Mouse (Mus musculus): ENCODE data around the gene Slc2a9.
"Not testable (repeated sequence)": the region's sequence is repeated elsewhere in the genome, so short reads cannot be mapped to it uniquely, and the experiment has no call there.

Slc2a9 gene

GRCm38 (mm10) chr5:38500043-38500442 lies 2.9 kb downstream of the Slc2a9 start:
- no peak for DNase-seq (ENCODE audit: low spot score in 2 of 2)

- no peak for DNase-seq (ENCODE audit: low spot score in 2 of 2)
Measured at GRCm38 (mm10) chr5:38499316-38499811, 3.6 kb downstream of the Slc2a9 start.

GRCm38 (mm10) chr5:38498479-38498878 lies 4.5 kb downstream of the Slc2a9 start:
- no peak for DNase-seq (ENCODE audit: low spot score in 2 of 2)

DNA sequence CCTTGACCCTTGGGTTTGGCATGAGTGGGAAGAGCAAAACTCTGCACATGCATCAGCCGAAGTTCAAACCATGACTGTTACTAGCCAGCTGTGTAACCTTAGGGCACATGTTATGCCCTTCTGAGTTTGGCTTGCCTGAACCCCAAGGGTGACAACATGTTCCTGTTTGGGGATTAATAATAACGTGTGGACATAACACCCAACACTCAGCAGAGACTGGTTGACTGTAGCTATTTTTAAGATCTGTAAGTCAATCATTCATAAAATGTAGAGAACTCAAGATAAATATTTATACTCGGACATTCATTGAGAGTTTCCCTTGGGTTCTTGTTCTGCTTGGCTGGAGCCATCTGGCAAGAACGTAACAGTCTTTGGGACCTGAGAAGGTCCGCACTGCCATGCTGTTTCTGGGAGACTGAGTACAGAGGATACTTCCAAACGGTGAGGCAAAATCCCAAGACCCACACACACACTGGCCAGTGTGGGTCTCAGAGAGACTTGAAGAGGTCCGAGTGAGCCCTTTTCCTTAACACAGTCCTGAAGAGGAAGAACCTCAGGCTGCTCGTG lies 6.4 kb downstream of the Slc2a9 start:
- no peak for DNase-seq (ENCODE audit: low spot score in 2 of 2)

GRCm38 (mm10) chr5:38493890-38494289 lies 9.1 kb downstream of the Slc2a9 start:
- no peak for DNase-seq (ENCODE audit: low spot score in 2 of 2)

DNA sequence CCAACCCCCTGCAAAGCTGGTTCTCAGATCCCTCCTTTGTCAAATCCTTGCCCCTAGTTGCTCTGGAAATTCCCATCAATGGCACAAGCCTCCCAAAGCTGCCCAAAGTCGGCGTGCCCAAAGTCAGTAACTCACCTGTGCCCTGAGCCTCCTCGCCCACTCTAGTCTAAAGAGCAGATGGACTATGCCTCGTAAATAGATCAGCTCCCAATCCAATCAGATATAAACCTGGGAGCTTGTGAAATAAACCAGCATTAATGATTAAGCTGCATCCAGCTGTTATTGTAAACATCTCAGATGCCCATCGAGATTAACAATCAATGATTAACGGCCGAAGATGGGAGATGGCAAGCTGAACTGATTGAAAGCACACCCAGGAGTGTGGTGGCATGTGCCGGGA lies 11.2 kb downstream of the Slc2a9 start:
- DNase-seq (ENCODE audit: low spot score in 2 of 2): no peak

GRCm38 (mm10) chr5:38489739-38490138 lies 13.2 kb downstream of the Slc2a9 start:
- no peak for DNase-seq (ENCODE audit: low spot score in 2 of 2)

GRCm38 (mm10) chr5:38488673-38489615 lies 14.0 kb downstream of the Slc2a9 start:
- no peak for DNase-seq (ENCODE audit: low spot score in 2 of 2)

- DNase-seq (ENCODE audit: low spot score in 2 of 2): no peak
Measured at GRCm38 (mm10) chr5:38488026-38488425, 14.9 kb downstream of the Slc2a9 start.

GRCm38 (mm10) chr5:38487247-38487646 lies 15.7 kb downstream of the Slc2a9 start:
- DNase-seq (ENCODE audit: low spot score in 2 of 2): no peak

DNA sequence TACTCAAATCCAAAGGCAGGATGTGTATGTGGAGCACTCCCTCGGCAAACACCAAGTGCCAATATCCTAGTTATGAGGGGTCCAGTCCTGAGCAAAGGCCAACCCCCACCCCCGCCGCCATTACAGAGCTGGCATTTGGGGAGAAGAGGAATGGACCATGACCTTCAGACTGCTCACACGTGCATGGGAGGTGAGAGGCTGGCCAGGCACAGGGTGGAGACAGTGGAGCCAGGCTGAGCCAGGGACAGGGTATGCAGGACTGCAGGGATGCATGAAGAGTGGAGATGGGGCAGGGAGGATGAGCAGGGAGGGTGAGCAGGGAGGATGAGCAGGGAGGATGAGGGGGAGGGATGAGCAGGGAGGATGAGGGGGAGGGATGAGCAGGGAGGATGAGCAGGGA lies 17.0 kb downstream of the Slc2a9 start:
- DNase-seq (ENCODE audit: low spot score in 2 of 2): no peak

- DNase-seq (ENCODE audit: low spot score in 2 of 2): no peak
Measured at GRCm38 (mm10) chr5:38483518-38484110, 19.3 kb downstream of the Slc2a9 start.

GRCm38 (mm10) chr5:38480822-38481707 lies 21.9 kb downstream of the Slc2a9 start:
- no peak for DNase-seq (ENCODE audit: low spot score in 2 of 2)

DNA sequence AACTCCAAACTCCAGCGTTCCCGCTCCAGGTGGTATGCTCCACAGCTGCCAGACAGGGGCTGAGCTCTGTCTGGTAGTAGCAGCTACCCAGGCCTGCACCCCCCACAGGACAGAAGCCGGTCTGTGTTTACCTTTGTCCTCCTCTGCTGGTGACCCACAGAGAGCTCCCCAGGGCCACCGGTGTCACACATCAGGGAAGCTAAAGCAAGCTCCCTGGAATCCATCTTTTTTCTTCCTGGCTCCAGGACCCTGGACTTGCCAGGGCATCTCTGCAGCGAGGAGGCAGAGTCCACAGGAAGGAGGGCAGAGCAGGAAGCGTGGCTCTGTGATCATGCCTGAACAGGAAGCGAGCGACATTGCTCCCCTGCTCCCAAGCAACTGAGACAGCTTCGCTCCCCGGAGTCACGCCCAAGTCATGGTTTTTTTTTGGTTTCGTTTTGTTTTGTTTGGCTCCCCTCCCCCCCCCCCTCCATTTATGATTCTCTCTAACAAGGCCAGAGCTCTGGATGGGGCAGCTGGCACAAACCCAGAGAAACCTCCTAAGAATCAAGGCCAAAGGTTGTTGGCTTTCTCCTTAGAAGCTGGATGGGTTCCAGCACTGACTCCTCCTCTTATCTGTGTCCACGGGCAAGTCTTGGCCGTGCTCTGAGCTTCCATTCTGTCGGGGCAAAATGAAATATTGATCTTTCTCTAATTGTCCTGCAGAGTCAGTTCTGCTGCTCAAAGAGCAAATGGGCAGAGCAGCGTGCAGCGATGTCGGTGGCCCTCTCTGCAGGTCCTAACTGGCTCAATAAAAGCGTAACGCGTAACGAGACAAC lies 22.8 kb downstream of the Slc2a9 start:
- DNase-seq (ENCODE audit: low spot score in 2 of 2): no peak

- not testable (repeated sequence) for DNase-seq (ENCODE audit: low spot score in 2 of 2)
Measured at GRCm38 (mm10) chr5:38479545-38479907, 23.4 kb downstream of the Slc2a9 start.

DNA sequence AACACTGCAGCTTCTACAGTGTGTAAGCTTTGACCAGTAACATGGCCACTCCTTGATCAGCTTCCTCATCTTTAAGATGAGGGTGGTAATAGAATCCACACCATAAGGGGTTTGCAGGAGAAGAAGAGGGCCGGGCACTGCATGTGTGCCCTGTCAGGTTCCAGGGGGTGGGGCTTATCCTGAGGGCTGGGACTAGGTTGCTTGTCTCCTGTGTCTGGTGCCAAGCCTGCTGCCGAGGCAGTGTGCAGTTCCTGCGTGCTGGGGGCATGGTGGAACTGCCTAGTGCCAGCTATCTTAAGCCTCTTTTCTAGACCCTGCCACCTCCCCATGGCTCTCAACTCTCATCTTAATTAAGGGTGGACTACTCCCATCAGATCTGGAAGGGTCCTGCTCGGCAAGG lies 23.9 kb downstream of the Slc2a9 start:
- DNase-seq (ENCODE audit: low spot score in 2 of 2): no peak

DNA sequence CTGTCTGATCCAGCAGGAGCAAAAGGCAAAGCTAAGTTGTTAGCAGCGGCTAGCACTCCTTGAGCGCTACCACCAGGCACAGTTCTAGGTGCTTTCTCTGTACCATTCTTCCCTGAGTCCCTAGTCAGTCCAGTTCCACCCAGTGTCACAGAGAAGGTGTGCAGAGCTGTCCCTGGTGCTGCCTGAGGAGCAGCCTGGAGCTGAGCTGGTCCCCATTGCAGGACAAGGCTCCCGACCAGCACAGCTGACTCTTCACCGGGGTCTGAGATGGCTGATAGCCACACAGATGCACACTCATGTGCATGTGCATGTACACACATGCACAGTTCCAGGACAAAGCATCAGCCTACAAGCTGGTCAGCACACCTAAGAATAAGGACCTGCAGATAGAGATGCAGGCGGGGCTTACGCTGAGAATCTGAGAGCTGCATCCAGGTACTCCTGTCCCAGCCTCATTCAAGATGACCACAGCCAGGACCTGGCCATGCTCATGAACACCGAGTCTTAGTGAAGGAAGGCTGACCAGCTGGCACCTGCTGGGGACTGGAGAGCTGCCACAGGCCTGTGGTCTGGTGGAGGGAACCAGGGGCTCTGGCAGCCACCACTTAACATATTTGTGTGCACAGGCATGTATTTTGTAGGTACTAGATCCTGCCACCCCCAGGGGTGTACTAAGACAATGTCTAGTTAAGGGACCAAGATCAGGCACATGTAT lies 25.1 kb downstream of the Slc2a9 start:
- no peak for DNase-seq (ENCODE audit: low spot score in 2 of 2)

DNA sequence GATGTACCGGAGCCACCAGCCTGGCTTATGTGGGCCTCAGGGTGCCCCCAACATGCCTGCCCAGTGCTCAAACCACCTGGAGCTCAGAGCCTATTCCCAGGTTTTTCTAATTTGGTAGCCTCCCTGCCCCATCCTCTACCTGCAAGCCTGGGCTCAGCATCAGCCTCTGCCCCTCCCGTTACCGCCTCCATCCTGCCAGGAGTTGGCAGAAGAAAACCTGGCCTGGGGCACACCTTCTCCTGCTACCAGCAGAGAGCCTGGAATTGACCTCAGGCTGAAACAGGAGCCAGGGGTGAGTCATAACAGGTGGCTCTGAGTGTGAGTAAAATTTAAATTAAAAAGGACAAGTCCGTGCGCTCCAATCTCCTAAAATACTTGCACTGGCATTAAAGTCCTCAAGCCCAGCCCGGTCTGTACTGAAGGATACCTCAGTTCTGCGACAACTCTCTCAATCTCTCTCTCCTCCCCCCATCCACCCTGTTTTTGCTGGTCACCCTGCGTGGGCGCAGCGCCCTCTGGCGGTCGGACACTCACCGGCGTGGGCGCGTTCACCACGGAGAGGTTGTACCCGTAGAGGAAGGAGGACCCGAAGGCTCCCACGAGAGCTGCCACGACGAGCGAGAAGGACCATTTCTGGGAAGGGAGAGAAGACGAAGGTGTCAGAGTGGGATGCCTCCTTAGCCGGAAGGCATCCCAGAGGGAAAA lies 25.9 kb downstream of the Slc2a9 start:
- DNase-seq (ENCODE audit: low spot score in 2 of 2): peak in 1 of 2 experiments; percentile 38

DNA sequence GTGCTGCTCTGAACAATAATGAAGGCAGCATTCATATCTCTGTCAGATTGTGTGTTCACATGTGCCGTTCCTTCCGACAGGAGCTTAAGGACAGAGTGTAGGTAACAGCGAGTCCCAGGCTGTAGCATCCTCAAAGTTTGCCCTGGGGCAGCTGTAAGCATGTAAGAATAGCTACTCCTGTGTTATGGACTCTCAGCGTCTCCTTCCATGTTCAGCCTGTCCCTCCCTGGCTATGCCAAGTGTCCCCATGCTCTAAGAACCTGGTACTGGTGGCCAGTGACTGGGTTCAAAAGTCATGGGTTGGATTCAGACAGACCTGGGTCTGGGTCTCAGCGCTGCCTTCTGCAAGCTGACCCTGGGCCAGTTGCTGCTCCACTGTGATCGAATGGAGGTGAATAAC lies 32.1 kb downstream of the Slc2a9 start:
- no peak for DNase-seq (ENCODE audit: low spot score in 2 of 2)

All from spleen, postnatal 14 days (tissue).